Mouse (Mus musculus): ENCODE measurements at regions not wholly inside any gene's neighbourhood (a gene's known extent, or its start where the extent isn't known, plus 50 kb on each side); places are given as distances from the start of the nearest gene placed in this dataset.

GRCm38 (mm10) chr7:117264341-117264740 lies 116.4 kb upstream of the Xylt1 start:
- no peak for DNase-seq (ENCODE audit: low spot score)

- no peak for DNase-seq (ENCODE audit: low spot score)
These were observed 112.7 kb upstream of the Xylt1 start for GRCm38 (mm10) chr7:117268096-117268495.

- no peak for DNase-seq (ENCODE audit: low spot score)
These were observed 111.4 kb upstream of the Xylt1 start for GRCm38 (mm10) chr7:117269263-117269897.

GRCm38 (mm10) chr7:117278388-117278961 lies 102.3 kb upstream of the Xylt1 start:
- DNase-seq (ENCODE audit: low spot score), result no peak

GRCm38 (mm10) chr7:117282194-117282593 lies 98.6 kb upstream of the Xylt1 start:
- no peak for DNase-seq (ENCODE audit: low spot score)

- no peak for DNase-seq (ENCODE audit: low spot score)
These were observed 95.6 kb upstream of the Xylt1 start for GRCm38 (mm10) chr7:117285206-117285605.

- no peak for DNase-seq (ENCODE audit: low spot score)
These were observed 94.8 kb upstream of the Xylt1 start for GRCm38 (mm10) chr7:117285985-117286384.

GRCm38 (mm10) chr7:117303705-117304104 lies 77.1 kb upstream of the Xylt1 start:
- DNase-seq (ENCODE audit: low spot score), result no peak

GRCm38 (mm10) chr7:117310586-117311200 lies 70.1 kb upstream of the Xylt1 start:
- no peak for DNase-seq (ENCODE audit: low spot score)

- no peak for DNase-seq (ENCODE audit: low spot score)
These were observed 69.5 kb upstream of the Xylt1 start for GRCm38 (mm10) chr7:117311316-117311715.

- DNase-seq (ENCODE audit: low spot score), result no peak
These were observed 64.5 kb upstream of the Xylt1 start for GRCm38 (mm10) chr7:117316126-117316805.

GRCm38 (mm10) chr7:117317362-117317761 lies 63.4 kb upstream of the Xylt1 start:
- DNase-seq (ENCODE audit: low spot score), result no peak

GRCm38 (mm10) chr7:117320552-117320951 lies 60.2 kb upstream of the Xylt1 start:
- no peak for DNase-seq (ENCODE audit: low spot score)
